In genomic region chr2:131321192-131321591, GRCm38 (mm10) we compare ENCODE assay signal across 7 mouse cellular contexts. TPM values are rescaled to one million over a fixed set of nuclear protein-coding genes. Genes with fewer than 3 reads are reported as not detected.
DNase-seq lines count a peak whose midpoint lies in the region; ATAC-seq lines count a peak whose summit lies in the region.
"Not testable (repeated sequence)": the region's sequence is repeated elsewhere in the genome, so short reads cannot be mapped to it uniquely, and the experiment has no call there.

No protein-coding gene starts in this region.

- 0 out of 2 replicates have a peak overlapping the region, but pooled peaks have one; percentile 5 for H3K4me3 ChIP-seq in macrophage (ENCODE audit: inconsistent target)

- H3K79me2 ChIP-seq in macrophage (ENCODE audit: inconsistent target), result not testable (repeated sequence)

- ATAC-seq in activated CD4-positive, CD25-positive, alpha-beta regulatory T cell, adult 4 months, result peak; percentile 93

- H3K27ac ChIP-seq in macrophage, result peak overlapping the region; percentile 63

- not testable (repeated sequence) for H3K36me3 ChIP-seq in macrophage (ENCODE audit: inconsistent target)

- WGBS in macrophage (ENCODE audit: missing documents), result 0% methylated on average over 3 of the region's 3 CpGs

- peak; percentile 71 for DNase-seq in cerebellum, adult 9-11 months
- peak; percentile 15 for DNase-seq in gastrocnemius, postnatal 14 days
- DNase-seq in kidney, adult 11 months, result peak; percentile 25
- DNase-seq in left cerebral cortex, postnatal 25 days (ENCODE audit: low spot score in 2 of 2), result peak; percentile 68 to 93
- DNase-seq in right cerebral cortex, postnatal 25 days, result peak; percentile 48

- intact Hi-C loops in gastrocnemius, postnatal 14 days (cut with DNase I; ENCODE audit: low total_unique reads), result not testable (repeated sequence)
- intact Hi-C loops in left cerebral cortex, postnatal 25 days (cut with DNase I), result loop anchor here (5.0 kb wide), 1 partner anchor 81 kb away; no protein-coding TSS in a partner anchor

RNA-seq across cellular contexts. Expression of gene Rnf24, which starts 31.5 kb away (rescaled TPM):
- under 1 TPM; 0.47 to 0.94 TPM for polyA plus RNA-seq in activated CD4-positive, CD25-positive, alpha-beta regulatory T cell, adult 4 months (2017; shearing (Covaris generic))
- 1 to 10 TPM; 1.5 to 2.4 TPM for total RNA-seq in gastrocnemius, postnatal 14 days (2021)
- 10 to 100 TPM; 38.2 to 40.0 TPM for total RNA-seq in left cerebral cortex, postnatal 25 days (2021)
- 10 to 100 TPM in 7 of 26 experiments, 1 to 10 TPM in 19; 2.8 to 38.2 (median 5.6) TPM for total RNA-seq in macrophage (2018; cell fraction: chromatin; rRNA removed)
- 1 to 10 TPM; 2.1 to 9.4 (median 2.7) TPM for total RNA-seq in macrophage (2018; cell fraction: cytosol; rRNA removed)
- total RNA-seq in macrophage (2018; cell fraction: nucleus; rRNA removed), result 10 to 100 TPM in 7 of 26 experiments, 1 to 10 TPM in 19; 3.4 to 29.8 (median 5.6) TPM
- 1.9 to 2.8 TPM (median 2.8 TPM) in 3 replicates for polyA plus RNA-seq in macrophage (2018)

RNA-seq across cellular contexts. Expression of gene Pank2, which starts 58.9 kb away (rescaled TPM):
- polyA plus RNA-seq in activated CD4-positive, CD25-positive, alpha-beta regulatory T cell, adult 4 months (2017; shearing (Covaris generic)), result 10 to 100 TPM in 1 of 2 experiments, 1 to 10 TPM in 1; 7.6 to 11.9 TPM
- total RNA-seq in gastrocnemius, postnatal 14 days (2021), result 10 to 100 TPM; 21.9 to 22.8 TPM
- total RNA-seq in left cerebral cortex, postnatal 25 days (2021), result 10 to 100 TPM; 64.4 to 70.3 TPM
- total RNA-seq in macrophage (2018; cell fraction: chromatin; rRNA removed), result 10 to 100 TPM; 14.4 to 55.5 (median 34.6) TPM
- total RNA-seq in macrophage (2018; cell fraction: cytosol; rRNA removed), result 10 to 100 TPM; 23.5 to 34.5 (median 28.9) TPM
- 10 to 100 TPM; 17.5 to 69.4 (median 29.9) TPM for total RNA-seq in macrophage (2018; cell fraction: nucleus; rRNA removed)
- 23.9 to 28.9 TPM (median 26.8 TPM) in 3 replicates for polyA plus RNA-seq in macrophage (2018)

Comparison
In these comparisons a context has a peak if more than half of its experiments do, and no peak if none do; other contexts are left out.
1. Peak in every context shown above with its lines: DNase-seq, ATAC-seq, H3K4me3 ChIP-seq and H3K27ac ChIP-seq.
2. DNase-seq: peak in every context shown above with its lines; median percentile 80 in left cerebral cortex, postnatal 25 days; 71 in cerebellum, adult 9-11 months; 48 in right cerebral cortex, postnatal 25 days; 25 in kidney, adult 11 months; 15 in gastrocnemius, postnatal 14 days.
3. RNA of gene Rnf24, which starts 31.5 kb away (total RNA-seq): 38.2 to 40.0 TPM in left cerebral cortex, postnatal 25 days; 1.5 to 2.4 TPM in gastrocnemius, postnatal 14 days; every median in the first group is over 10 times any median in the second.